Mouse (Mus musculus): ENCODE results near the gene Tbx6. TPM values are rescaled to one million over a fixed set of nuclear protein-coding genes. Genes with fewer than 3 reads are reported as not detected.
A peak's percentile ranks its signal among the peaks of the same experiment; 100 is the strongest.
"Not testable (repeated sequence)": the region's sequence is repeated elsewhere in the genome, so short reads cannot be mapped to it uniquely, and the experiment has no call there.

Tbx6 gene
- polyA plus RNA-seq, 3 experiments from 2014 or later: 2.1 to 3.9 (median 3.7) TPM

DNA sequence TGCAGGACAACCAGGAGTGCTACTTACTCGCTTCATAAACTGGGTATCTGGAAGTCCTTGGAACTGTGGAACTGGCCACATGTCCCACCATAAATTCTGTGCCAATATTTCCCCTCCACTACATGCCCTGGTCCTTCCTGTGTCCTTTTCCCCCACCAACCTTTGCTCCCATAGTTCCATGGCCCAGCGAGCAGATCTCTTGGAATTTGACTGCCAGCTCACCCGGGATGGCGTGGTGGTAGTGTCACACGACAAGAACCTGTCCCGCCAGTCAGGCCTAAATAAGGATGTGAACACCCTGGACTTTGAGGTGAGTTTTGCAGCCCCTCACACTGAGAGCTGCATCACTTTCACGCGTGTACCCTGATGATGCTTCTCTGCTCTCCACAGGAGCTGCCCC, 14.3 kb upstream of the Tbx6 start:
- no peak for ATAC-seq

DNA sequence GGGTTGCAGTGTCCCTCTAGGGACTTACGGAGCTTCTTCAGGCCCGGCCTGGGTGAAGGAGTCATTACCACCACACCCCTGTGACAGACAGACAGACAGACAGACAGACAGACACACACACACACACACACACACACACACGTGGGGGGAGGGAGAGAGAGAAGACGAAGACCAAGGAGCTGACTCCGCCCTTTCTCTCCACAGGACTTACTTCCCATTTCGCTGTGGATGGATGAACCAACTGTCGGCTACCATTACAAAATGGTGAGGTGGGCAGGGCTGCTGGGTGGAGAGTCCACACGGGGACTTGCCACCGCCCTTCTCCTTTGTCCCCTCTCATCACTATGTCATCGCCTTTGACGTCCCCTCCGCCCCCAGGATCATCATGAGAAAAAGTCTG, 10.5 kb upstream of the Tbx6 start:
- no peak for ATAC-seq

DNA sequence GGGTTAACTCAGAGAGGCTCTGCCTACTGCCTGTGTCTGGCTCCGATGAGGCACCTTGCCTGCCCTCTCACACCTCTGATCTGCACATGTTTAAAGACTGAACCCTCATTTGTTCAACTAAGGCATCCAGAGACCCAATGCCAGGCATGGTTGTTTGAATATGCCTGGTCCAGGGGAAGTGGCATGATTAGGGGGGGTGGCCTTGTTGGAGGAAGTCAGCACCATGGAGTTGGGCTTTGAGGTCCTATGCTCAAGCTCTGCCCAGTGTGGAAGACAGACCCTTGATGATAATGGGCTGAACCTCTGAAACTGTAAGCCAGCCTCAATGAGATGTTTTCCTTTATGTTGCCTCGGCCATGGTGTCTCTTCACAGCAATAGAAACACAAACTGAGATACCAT, 7.9 kb upstream of the Tbx6 start:
- no peak for ATAC-seq

DNA sequence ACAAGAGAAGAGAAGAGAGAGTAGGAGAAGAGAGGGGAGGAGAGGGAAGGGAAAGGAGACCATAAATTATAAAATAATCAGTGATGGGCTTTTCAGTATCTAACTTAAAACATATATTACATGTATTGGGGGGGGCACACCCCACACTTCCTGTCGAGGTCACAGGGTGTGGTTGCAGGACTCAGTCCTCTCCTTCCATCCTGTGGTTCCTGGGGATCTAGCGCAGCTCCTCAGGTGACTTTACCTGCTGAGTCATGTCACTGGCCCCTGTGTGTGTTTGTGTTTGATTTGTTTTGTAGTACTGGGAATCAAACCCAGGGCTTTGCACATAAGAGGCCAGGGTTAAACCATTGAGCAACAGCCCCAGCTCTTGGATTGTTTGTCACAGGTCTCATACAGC, 6.8 kb upstream of the Tbx6 start:
- peak; percentile 36 for ATAC-seq

DNA sequence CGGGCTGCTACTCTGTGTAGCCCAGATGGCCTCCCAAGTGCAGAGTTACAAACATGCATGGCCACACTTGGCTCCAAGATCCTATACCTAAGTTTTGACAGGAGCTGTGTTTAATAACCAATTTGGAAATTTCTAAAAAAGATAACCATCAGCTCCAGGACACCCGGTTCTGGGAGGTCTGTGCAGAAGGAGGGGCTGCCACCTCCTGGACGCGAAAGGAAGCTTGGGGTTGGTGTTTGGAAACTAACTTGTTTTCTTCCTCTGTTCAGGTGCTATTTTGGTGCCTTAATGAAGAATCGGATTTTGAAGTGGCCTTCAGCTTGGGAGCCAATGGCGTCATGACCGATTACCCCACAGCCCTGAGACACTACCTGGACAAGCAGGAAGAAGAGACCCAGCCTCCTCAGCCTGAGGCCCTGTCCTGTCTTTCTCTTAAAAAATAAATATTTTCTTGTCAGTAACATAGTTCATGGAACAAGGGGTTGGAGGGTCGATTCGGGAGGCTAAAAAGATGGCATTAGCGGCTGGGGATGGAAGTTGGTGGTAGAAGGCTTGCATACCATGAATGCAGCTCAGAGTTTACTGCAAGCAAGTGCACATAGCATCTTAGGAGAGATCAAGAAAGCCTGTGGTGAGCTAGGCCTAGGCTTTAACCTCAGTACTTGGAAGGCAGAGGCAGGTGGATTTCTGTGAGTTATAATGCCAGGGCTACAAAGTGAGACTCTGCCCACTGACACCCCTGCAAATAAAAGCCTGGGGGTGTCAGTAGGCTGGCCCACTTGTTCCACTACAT, 5.9 kb upstream of the Tbx6 start:
- no peak for ATAC-seq

DNA sequence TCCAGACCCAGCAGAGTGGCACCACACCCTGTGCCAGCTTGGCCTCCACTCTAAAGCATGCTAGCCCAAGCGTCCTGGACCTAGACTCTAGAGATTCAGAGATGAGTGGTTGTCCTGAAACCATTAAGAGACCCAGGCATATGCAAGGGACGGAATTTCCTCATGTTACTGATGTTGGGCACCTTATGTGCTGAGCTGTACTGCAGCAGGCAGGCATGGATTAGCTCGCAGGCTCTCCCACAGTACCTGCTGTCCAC, 5.4 kb upstream of the Tbx6 start:
- ATAC-seq: no peak

DNA sequence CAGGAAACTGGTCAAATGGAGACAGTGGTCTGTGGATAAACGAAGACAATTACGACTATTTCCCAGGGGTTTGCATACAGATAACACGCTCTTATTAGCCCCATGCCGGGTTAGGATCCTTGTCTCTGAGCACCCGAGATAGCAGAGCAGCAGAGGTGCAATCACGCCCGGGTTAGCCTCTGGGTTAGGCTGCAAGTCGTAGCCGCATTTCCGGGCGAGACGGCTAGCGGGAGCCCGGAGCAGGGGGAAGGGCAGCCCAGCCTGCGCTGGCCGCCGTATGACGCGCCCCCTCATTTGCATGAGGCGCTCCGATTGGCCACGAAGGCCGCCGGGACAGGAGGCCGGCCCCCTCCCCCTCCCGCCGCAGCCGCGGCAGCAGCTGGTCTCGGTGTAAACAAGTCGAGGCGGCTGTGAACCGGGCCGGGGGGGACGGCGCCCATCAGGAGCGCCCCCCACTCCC, 4.7 kb upstream of the Tbx6 start, which contains the start of gene Ypel3:
TSS of gene Ypel3 (plus strand) at position 358 of the 460 bp plus-strand sequence.
- ATAC-seq: peak; percentile 91

DNA sequence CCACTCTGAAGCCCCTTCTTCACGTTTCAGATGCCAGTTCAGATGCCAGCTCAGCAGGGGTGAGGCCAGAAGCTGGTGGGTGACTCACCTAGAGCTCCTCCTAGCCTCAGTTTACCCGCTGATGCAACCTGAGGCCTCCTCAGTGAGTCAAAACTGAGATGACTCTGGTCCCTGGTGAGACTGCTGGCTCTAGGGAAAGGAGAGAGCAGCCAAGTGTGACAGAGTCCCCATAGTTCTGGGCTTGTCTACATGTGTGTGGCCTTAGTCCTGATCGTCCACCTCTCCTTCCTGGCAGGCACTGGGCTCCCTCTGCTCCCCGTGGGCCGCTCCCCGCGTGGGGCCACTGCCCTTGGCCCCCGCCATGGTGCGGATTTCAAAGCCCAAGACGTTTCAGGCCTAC, 3.8 kb upstream of the Tbx6 start:
- no peak for ATAC-seq

DNA sequence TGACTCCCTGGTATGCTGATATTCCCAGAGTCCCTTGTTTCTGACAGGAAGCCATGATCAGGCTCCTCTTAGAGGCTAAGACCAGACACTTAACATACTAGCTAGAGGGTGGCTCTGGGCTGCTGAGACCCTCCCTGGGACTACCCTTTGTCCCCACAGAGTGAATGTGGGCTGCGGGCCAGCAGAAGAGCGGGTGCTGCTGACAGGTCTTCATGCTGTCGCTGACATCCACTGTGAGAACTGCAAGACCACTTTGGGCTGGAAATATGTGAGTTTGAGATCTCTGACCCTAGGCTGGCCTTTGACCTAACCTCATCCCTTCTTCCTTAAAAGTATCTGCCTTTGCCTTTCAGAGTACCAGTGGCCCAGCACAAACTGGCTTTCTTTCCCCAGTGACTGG, 3.1 kb upstream of the Tbx6 start:
- ATAC-seq: no peak

DNA sequence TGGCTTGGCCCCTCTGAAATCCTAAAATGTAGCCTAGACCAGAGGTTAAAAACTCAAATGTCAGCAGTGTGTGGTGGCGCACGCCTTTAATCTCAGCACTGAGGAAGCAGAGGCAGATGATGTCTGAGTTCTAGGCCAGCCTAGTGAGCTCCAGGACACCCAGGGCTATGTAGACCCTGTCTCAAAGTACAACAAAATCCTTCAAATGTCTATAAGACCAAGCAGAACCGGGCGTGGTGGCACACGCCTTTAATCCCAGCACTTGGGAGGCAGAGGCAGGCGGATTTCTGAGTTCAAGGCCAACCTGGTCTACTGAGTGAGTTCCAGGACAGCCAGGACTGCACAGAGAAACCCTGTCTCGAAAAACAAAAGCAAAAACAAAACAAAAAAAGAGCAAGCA, 2.2 kb upstream of the Tbx6 start:
- ATAC-seq: not testable (repeated sequence)

DNA sequence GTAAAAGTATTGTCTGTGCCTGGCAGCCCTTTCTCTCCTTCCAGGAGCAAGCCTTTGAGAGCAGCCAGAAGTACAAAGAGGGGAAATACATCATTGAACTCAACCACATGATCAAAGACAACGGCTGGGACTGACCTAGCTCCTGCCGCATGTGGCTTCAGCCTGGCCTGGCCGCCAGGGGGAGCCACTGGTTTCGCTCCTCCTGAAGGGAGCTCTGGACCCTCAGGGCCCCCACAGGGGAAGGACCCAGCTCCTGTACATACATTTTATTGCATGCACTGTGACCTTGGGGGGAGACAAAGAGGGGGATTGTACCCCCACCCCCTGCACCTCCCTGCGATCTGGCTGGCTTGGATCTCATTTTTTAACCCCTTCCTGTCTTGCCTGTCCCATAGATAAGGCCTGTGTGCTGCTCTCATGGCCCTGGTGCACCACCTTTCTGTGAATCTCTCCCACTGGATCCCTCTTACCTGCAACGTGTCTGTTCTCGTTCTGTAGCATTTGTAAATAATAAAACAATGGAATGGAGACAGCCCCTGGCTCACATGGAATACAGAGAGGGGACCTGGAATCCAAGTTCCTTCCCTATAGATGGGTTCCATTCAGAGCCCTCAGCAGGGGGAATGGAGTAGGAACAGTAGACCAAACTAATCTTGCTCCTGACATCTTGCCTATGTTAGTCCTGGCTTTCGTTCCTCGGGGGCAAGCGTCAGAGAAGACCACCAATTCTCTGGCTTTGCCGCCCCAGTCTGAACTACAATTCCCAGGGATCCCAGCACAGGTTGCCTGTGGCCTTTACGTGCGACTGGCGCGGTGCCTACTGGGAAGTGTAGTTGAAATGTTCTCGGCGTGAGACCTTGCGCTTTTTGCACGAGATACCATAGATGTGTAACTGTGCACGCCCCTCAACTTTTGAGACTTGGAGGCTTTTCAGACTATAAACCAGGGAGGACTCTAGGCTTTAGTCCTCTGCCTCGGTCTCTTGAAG, 1.0 kb upstream of the Tbx6 start:
- peak; percentile 39 for ATAC-seq

DNA sequence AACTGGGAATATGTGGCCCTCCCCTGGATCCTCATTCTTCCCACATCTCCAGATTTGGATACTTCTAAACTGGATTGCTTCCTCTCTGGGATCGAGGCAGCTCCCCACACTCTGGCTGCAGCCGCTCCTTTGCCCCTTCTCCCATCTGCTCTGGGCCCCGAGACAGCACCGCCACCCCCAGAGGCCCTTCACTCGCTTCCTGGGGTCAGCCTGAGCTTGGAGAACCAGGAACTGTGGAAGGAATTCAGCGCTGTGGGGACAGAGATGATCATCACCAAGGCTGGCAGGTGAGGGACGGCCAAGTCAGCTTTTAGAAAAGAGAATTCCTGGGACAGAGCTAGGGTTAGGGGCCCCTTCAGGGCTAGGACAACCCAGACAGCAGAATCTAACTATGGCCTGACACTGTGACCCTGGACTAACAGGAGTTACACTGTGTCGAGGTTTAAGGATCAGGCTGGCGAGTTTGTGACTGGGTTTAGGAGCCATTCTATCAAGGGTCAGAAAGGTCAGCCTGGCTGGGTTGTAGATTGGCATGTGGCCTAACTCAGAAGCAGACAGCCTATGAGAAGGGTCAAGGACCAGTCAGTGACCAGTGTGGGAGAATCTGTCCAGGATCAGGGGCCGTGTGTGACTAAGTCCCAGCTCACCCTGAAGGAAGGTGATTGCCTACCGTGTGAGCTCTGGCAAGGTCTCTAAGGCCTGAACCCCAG, 533 bp downstream of the Tbx6 start:
- no peak for ATAC-seq

DNA sequence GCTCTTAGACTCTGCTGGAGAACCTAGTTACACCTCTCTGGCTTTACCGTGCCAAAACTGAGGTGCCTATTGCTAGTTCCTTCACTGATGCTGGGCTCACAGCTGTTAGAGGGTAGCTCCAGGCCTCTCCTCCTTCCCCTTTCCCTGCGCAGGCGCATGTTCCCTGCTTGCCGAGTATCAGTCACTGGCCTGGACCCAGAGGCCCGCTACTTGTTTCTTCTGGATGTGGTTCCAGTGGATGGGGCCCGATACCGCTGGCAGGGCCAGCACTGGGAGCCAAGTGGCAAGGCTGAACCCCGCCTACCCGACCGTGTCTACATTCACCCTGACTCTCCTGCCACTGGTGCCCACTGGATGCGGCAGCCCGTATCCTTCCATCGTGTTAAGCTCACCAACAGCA, 1.4 kb downstream of the Tbx6 start:
- ATAC-seq: no peak

DNA sequence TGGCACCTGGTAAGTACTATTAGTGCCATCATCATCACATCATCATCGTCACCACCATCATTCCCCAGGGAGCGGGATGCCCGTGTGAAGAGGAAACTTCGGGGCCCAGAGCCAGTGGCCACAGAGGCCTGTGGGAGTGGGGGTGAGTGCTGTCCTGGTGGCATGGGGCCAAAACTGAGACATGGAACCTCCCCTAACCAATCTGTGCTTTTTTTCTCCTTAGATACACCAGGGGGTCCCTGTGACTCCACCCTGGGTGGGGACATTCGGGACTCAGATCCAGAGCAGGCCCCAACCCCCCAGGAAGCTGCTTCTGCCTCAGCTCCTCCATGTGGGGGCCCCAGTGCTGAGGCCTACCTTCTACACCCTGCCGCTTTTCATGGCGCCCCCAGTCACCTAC, 3.2 kb downstream of the Tbx6 start:
- no peak for ATAC-seq

DNA sequence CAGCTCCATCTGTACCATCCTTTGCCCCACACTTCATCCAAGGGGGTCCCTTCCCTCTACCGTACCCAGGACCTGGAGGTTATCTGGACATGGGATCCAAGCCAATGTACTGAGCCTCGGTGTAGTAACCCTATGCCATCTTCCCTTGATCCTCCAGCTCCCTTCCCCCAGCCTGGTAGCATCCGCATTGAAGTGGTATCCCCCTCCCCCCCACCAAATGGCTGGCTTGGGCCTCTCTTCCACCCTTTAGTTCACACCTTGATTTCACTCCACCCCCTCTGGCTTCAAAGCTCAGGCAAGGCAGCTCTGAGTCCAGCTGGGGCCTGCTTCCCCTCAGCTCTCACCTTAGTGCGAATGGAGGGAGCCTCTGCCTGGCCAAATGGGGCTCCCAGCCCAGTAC, 3.8 kb downstream of the Tbx6 start:
- no peak for ATAC-seq

DNA sequence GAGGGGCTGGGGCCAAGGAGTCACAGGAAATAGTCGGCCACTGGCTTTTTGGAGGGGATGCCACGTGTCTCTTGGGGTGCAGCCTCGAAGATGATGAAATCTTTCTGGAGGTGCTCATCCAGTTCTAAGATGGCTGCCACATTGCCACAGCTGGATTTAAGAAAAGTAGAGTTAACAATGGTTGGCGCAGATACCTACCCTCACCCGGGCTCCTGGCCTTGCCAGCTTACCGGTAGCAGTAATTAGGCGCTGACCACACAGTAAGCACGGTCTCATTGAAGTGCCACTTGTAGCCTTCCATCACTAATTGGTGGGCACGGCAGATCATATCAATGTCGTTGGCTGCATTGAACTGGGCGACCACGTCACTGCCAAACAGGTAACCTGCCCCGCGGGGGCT, 4.9 kb downstream of the Tbx6 start:
- no peak for ATAC-seq

DNA sequence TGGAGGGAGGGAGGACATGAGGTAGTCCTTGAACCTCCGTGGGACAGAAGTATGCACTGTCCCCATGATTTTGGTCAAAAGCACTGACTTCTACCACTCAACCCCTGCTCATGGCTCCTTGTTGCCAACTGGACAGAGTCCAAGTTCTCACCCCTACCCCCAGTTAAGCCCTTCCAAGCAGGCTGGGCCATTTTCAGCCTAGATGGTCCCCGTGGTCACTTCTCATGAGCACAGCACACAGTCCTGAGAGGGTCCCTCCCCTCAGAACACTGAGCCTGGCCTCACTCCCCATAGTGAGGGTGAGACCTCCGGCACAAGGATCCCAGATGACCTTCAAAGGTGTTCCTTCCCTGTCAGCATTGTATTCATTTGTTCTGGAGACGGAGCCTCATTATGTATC, 7.9 kb downstream of the Tbx6 start:
- ATAC-seq: no peak

DNA sequence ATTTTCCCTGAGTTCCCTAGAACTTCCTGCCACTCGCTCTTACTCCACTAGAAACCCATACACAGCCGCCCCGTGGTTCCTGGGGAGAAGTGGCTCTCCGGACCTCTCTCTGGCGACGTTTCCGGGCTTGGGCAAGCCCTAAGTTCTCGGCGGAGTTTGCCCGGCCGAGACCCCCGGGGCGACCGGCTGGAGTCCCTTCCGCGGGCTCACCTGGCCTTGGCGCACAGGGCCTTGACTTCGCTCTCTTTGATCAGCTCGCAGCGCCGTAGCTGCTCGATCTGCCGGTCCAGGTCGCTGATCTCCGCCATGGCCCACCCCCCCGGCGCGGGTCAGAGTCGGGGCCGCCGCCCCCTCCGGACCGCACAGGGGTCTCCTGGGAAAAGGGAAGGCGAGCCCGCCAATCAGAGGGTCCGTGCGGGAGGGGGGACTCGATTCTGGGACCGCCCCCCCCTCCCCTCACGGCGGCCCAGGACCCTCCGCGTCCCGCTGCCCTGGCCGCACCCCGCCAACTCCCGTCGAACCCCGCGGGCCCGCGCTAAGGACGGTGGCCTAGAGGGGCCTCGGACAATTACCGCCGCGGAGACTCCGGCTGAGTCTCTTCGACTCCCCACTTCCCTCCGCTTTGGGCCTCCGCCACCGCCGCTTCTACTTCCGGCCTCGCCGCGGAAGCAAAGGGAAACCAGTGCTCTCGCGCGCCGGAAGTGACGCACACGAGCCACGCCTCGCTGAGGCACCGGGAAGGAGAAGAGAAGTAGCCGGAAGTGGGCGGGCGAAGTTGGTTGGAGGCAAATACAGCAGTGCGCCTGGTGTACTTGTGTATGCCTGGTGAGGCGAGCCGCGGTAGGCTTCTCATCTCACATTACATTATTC, 10.8 kb downstream of the Tbx6 start, which contains the start of gene Ppp4c:
TSS of gene Ppp4c (minus strand) at position 646 of the 870 bp plus-strand sequence.
- peak; percentile 91 for ATAC-seq

DNA sequence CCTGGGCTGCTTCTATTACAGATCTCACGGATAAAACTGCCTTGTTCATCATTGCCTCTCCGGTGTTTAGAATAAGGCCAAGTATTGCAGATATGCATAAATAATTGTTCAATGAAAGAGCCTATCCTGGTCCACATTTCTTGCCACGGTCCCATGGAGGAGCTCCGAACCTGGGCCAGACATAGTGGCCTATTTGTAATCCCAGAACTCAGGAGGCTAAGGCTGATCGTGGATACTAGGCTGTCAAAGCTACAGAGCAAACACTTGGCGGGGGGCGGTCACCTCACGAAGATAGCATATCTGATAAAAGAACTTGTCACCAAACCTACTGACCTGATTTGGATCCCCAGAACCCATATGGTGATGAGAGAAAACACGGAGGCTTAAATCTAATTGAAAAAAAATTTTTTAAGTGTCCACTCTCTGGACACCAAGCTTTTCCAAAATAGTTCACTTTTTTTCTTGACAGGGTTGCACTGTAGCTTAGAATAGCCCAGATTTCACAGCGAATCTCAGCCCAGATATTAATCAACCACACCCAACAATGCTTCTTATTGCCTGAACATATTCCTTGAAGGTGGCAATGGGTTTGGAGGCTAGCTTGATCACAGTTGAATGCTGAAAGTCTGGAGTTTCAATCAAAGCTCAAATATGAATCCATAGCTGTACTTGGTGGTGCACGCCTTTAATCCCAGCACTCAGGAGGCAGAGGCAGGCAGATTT, 11.6 kb downstream of the Tbx6 start:
- no peak for ATAC-seq

DNA sequence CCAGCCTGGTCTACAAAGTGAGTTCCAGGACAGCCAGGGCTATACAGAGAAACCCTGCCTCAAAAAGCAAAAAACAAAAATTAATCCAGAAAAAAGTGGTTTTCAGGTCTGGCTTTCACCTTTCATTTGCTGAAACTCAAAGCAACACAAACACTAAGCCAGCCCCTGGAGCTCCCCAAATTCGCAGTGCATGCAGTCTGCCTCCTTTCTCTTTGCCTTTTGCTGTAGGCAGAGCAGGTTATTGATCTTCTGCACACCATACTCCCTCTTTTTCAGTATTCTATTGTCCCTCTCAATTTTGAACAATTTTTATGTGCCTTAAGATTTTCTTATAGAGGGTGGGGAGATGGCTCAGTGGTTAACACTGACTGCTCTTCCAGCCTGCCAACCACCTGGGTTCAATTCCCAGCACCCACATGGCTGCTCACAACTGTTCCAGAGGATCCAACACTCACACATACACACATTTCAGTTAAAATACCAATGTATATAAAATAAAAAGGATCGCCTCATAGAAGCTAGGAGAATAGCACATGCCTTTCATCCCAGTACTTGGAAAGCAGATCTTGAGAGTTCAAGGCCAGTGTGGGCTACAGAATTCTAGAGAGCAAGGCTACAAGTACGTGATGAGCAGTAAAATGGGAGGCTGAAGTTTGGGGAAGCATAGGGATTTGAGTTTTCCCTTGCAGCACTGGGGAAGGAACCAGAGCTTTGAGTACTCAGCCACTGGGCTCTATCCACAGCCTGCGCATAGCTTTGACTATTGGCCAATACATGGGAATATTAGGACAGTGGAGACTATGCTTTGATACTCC, 12.4 kb downstream of the Tbx6 start:
- no peak for ATAC-seq

DNA sequence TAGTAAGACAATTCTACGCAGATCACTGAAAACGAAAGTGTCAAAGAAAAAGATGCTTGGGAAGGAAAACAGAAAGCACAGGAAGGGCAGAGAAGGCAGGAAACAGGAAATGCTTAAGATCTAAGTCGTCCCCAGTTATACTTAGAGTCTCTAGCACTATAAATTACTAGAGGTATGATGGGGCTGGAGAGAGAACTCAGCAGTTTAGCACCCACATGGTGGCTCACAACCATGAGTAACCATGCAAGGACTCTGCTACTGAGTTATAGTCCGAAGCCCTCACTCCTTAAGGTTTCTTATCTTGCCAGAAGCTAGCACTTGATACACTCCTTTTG, 13.0 kb downstream of the Tbx6 start:
- peak; percentile 36 for ATAC-seq

Data from inflammation-experienced regulatory T-cells, adult 6 months (primary cell).